Mouse (Mus musculus): ENCODE data around the gene Ccdc148.

Ccdc148 gene

GRCm38 (mm10) chr2:58786681-58787080 is 373.8 kb downstream of the Ccdc148 start:
- no peak for DNase-seq (ENCODE audit: low read depth, low spot score)

DNA sequence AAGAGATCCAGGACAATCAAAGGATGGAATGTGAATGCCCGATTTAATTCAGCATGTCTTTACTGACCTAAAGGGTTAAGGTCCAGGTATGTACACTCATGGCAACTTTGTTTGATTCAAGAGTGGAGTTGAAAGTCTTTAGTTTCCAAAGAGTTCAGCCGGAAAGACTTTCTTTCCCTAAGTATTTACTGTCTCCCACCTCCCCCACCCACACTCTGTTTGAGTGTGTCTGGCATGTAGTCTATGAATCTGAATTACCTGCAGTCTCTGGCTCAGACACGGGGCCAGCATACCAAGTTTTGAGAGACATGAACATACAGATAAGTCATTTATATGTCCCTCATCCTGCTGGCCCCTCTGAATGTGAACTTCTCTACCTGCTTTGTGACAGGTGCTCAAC is 374.3 kb downstream of the Ccdc148 start:
- DNase-seq (ENCODE audit: low read depth, low spot score) = no peak

- no peak for DNase-seq (ENCODE audit: low read depth, low spot score)
Measured at GRCm38 (mm10) chr2:58783526-58783925, 377.0 kb downstream of the Ccdc148 start.

DNA sequence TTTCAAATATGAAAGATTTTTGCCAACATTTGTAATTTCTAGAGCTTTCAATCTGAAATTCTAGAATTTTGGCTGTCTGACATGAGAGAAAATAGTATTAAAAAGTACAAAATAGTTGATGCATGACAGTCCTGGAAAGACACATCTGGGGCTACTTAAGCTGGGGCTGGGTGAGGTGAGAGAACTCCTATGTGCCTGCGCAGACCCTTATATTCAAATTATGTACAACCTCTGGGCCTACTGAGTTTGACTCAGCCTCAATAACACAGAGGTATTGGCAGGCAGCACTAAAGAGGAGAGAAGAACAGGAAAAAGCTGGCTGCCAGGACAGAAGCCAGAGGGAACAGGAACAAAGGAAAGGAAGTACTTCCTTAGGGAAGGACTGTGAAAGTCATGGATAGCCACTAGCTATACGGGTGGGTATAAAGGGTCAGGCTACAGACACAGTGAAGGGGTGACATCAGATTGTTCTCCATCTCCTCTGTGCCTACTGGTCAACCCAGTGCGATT is 381.4 kb downstream of the Ccdc148 start:
- DNase-seq (ENCODE audit: low read depth, low spot score) = no peak

DNA sequence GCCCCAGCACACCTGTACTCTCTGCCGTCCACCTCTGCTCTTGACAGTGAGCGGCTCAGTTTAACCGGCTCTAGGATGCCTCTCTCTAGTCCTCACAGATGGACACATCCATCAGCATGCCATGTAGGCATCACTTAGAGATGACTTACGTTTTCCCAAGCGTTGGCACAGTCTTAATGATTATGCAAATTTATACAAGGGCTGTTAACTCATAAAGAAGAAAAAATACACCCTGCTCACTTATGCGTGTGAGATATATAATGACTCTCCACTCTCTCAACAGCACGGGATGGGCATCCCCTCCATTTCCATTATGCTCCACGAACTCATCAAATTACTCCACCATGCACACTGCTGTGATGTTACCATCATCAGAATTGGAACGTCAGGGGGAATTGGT is 386.6 kb downstream of the Ccdc148 start:
- DNase-seq (ENCODE audit: low read depth, low spot score) = no peak
